Mouse (Mus musculus) hindbrain, embryonic 14.5 days (tissue): Measurements from ENCODE around the gene Pate2. TPM values are rescaled to one million over a fixed set of nuclear protein-coding genes. Genes with fewer than 3 reads are reported as not detected.
"Not testable (repeated sequence)": the region's sequence is repeated elsewhere in the genome, so short reads cannot be mapped to it uniquely, and the experiment has no call there.

Experiments
- ATAC-seq: fragments of 200-750 bp; cut with Nextera tagmentation; 2 replicates; pipeline ENCODE4 v1.8.0; 2017; ENCODE audit warnings: moderate number of reproducible peaks, mild to moderate bottlenecking, moderate TSS enrichment, moderate library complexity; ENCODE audit not compliant: low FRiP score
- DNase-seq: peaks from one replicate; pipeline ENCODE4 v3.0.0-alpha.2; 2015; ENCODE audit warnings: low spot score
- H3K27ac ChIP-seq: fragments of 300-500 bp; sonication (generic); 2 replicates; pipeline ENCODE4 v1.5.1; 2014; ENCODE audit warnings: mild to moderate bottlenecking, moderate library complexity
- H3K27me3 ChIP-seq: fragments of 300-500 bp; sonication (generic); 2 replicates; pipeline ENCODE4 v1.6.1; 2014; ENCODE audit warnings: mild to moderate bottlenecking, low read length, mixed read lengths; ENCODE audit not compliant: control insufficient read depth, insufficient read depth
- H3K36me3 ChIP-seq: fragments of 300-500 bp; sonication (generic); replicated peaks from 2 replicates; pipeline ENCODE4 v1.6.1; 2014; ENCODE audit not compliant: control insufficient read depth, insufficient read depth
- H3K4me1 ChIP-seq: fragments of 300-500 bp; sonication (generic); replicated peaks from 2 replicates; pipeline ENCODE4 v1.6.1; 2014; ENCODE audit warnings: antibody characterized with exemption, low read length, mixed read lengths; ENCODE audit not compliant: control insufficient read depth, insufficient read depth
- H3K4me2 ChIP-seq: fragments of 300-500 bp; sonication (generic); replicated peaks from 2 replicates; pipeline ENCODE4 v1.6.1; 2014; ENCODE audit warnings: mild to moderate bottlenecking, moderate library complexity
- H3K4me3 ChIP-seq: fragments of 300-500 bp; sonication (generic); replicated peaks from 2 replicates; pipeline ENCODE4 v1.5.1; 2014; ENCODE audit warnings: mild to moderate bottlenecking, low read length
- H3K9ac ChIP-seq: fragments of 300-500 bp; sonication (generic); 2 replicates; pipeline ENCODE4 v1.6.1; 2014
- H3K9me3 ChIP-seq: fragments of 300-500 bp; sonication (generic); 2 replicates; pipeline ENCODE4 v1.6.1; 2016; ENCODE audit warnings: low read length; ENCODE audit not compliant: control insufficient read depth
- WGBS: fragments of 180-500 bp; shearing (Covaris S2); extraction: QIAGEN DNeasy Blood & Tissue Kit; methylation state at CpG from one replicate; pipeline ENCODE4 v1.1.7; 2014; 5-methylcytosine and 5-hydroxymethylcytosine counted together
- polyA plus RNA-seq: library from polyadenylated mRNA; unstranded; fragments of >200 nt; fragmentation: Nextera tagmentation; extraction: Ambion mirVana; gene quantifications from 2 replicates; pipeline ENCODE4 v1.2.1, GENCODE M21; 2014

Gene Pate2
- polyA plus RNA-seq, 1 experiment from 2014 or later: 0.47 TPM

DNA sequence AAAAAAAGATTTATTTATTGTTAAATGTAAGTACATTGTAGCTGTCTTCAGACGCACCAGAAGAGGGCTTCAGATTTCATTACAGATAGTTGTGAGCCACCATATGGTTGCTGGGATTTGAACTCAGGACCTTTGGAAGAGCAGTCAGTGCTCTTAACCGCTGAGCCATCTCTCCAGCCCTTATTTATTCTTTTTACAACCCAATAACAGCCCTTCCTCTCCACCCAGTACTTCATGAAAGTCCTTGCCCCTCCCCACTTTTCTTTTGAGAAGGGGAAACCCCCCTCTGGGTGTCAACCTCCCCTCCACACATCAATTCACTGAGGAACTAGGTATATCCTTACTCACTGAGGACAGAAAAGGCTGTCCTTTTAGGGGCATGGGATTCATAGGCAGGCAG, 46.7 kb downstream of the Pate2 start:
- not testable (repeated sequence) for H3K4me2 ChIP-seq, ATAC-seq, H3K4me3 ChIP-seq, H3K9ac ChIP-seq, H3K9me3 ChIP-seq, DNase-seq, H3K27me3 ChIP-seq, H3K27ac ChIP-seq, H3K4me1 ChIP-seq, H3K36me3 ChIP-seq
- WGBS: 77% methylated on average over 2 of the region's 2 CpGs

DNA sequence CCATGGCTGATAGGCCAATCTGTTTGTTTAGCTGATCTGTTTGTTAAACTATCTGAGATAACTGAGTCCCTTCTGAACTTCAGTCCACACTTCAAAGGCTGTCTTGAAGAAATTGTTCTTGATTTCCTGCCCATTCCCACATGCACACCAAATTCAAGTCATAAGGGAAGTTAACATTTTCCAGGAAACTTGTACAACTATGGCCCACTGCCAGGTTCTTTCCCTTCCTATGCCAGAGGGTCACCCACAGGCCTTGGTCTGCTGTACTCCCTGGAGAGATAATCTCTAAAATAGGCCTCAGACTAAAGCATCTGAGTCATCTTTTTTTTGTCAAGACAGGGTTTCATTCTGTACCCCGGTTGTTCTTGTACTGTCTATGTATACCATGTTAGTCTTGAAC, 62.9 kb downstream of the Pate2 start:
- DNase-seq (no peak), ATAC-seq (no peak)
- Histone ChIP-seq H3K27ac (no peak overlapping the region), H3K27me3 (no peaks in the 10 kb centered on the region), H3K4me3 (no peak overlapping the region), H3K4me2 (no peak overlapping the region), H3K9me3 (no peaks in the 10 kb centered on the region), H3K36me3 (no peaks in the 10 kb centered on the region), H3K4me1 (no peaks in the 10 kb centered on the region), H3K9ac (no peak overlapping the region)
- WGBS: 94% methylated on average over 1 of the region's 1 CpGs

DNA sequence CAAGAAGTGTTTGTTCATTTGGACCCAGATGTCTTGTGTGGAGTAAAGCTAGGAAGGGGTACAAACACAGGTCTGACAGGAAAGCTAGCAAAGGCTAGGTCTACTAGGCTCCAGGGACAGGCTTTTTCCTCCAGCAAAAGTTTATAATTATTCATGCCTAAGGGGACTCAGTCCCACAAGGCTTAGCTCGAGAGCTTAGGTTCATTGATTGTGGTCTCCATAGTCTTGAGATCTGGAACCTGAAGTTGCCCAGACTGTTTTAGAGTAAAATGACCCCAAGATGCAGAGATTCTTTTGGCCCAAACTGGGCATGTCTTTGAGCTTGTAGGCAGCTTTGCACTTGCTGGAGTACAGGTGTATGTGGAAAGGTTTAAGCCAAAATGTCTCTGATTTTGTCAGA, 78.0 kb downstream of the Pate2 start, which contains the start of gene Pate3:
Gene Pate3, minus strand, starts transcription at position 101 of the 400 bp plus-strand sequence.
- no peak for DNase-seq
- H3K4me1 ChIP-seq: no peaks in the 10 kb centered on the region

DNA sequence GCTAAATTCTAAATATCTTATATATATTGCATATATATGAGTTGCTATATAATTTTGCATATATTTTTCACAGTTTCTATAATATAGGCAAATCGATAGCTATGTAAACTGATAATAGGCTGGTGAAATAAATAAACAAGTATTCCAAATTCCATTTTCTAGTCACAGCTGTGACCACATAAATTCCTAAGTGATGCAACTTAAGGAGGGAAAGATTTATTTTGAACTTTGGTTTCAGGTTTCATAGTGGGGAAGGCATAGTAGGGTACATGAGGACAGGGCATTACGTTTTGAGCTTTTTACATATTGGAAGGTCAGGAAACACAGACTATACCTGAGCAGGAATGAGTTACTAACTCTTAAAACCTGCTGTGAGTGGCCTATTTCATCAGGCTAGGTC, 103.5 kb downstream of the Pate2 start:
- Histone ChIP-seq H3K9me3 (0 out of 2 replicates have a peak, but pooled peaks cover 6% of the 10 kb centered on the region), H3K4me3 (no peak overlapping the region), H3K27ac (no peak overlapping the region), H3K27me3 (no peaks in the 10 kb centered on the region), H3K36me3 (no peaks in the 10 kb centered on the region), H3K4me1 (no peaks in the 10 kb centered on the region), H3K4me2 (no peak overlapping the region), H3K9ac (no peak overlapping the region)
- 90% methylated on average over 2 of the region's 2 CpGs for WGBS
- ATAC-seq: no peak
- no peak for DNase-seq

More for the DNA sequence above, 78.0 kb downstream of the Pate2 start, which contains the start of gene Pate3:
- Histone ChIP-seq H3K27ac (no peak within 1 kb of the TSS), H3K9me3 (no peaks in the 10 kb centered on the region), H3K4me2 (no peak within 1 kb of the TSS), H3K36me3 (no peaks in the 10 kb centered on the region), H3K9ac (no peak within 1 kb of the TSS), H3K27me3 (no peaks in the 10 kb centered on the region), H3K4me3 (no peak within 1 kb of the TSS)
- WGBS: 80% methylated on average over 1 of the region's 1 CpGs
- ATAC-seq: no peak

DNA sequence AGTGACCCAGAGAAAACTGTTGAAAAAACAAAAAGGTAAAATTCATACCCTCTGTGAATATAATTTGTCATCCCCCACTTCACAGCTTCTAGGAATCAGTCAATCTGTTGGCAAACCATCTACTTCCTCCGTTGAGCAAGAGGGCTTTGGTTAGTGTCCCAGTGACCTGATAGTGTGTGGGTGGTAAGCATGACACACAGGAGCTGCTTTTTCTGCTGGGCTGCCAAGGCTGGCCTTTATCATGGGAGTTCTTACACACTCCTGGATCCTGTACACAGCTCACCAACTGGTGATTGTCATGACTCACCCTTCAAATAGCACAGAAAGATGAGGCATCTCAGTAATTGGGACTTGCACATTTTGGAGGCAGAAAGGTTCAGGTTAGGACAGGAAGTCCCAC, 116.9 kb downstream of the Pate2 start, which contains the start of gene Pate1:
Gene Pate1, minus strand, starts transcription at position 378 of the 400 bp plus-strand sequence.
- H3K36me3 ChIP-seq: no peaks in the 10 kb centered on the region
- no peaks in the 10 kb centered on the region for H3K27me3 ChIP-seq
- ATAC-seq (no peak), DNase-seq (no peak)
- H3K9ac ChIP-seq: no peak within 1 kb of the TSS
- H3K4me2 ChIP-seq: no peak within 1 kb of the TSS
- WGBS: 62% methylated on average over 1 of the region's 1 CpGs
- no peak within 1 kb of the TSS for H3K4me3 ChIP-seq
- no peaks in the 10 kb centered on the region for H3K9me3 ChIP-seq
- no peaks in the 10 kb centered on the region for H3K4me1 ChIP-seq
- no peak within 1 kb of the TSS for H3K27ac ChIP-seq

DNA sequence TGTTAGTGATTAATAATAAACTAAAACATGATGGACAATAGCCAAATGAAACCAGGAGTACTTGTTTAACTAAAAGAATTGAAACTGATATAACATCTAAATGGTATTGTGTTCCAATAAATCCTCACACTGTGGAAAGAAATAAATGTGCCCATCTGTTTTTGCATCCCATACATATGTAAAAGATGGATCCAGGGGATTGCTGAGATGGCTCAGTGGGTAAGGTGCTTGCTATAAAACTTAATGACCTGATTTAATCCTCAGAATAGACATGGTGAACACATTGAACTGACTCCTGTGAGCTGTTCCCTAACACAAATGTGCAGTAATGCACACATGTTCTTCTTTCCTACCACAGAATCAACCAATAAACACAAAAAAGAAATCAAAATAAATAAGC, 121.8 kb downstream of the Pate2 start:
- H3K27me3 ChIP-seq: no peaks in the 10 kb centered on the region
- no peaks in the 10 kb centered on the region for H3K36me3 ChIP-seq
- H3K27ac ChIP-seq: no peak overlapping the region
- no peak overlapping the region for H3K4me3 ChIP-seq
- no peak overlapping the region for H3K4me2 ChIP-seq
- H3K4me1 ChIP-seq: no peaks in the 10 kb centered on the region
- no peak for DNase-seq
- no peak overlapping the region for H3K9ac ChIP-seq
- no peak for ATAC-seq
- H3K9me3 ChIP-seq: peaks cover 5% of the 10 kb centered on the region; the same call in 1 of the 2 replicates

DNA sequence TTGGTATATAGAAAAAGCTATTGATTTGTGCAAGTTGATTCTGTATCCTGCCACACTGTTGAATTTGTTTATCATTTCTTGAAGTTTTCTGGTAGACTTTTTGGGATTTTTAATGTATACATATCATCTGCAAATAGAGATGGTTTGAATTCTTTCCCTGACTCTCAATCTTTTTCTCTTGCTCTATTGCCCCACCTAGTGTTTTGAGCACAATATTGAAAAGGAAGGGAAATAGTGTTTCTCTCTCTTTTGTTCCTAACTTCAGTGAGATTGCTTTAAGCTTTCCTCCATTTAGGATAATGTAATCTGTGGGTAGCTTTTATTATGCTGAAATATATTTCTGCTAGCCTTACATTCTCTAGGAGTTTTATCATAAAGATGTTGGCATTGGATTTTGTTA, 137.2 kb downstream of the Pate2 start:
- Histone ChIP-seq H3K27me3 (no peaks in the 10 kb centered on the region), H3K4me1 (no peaks in the 10 kb centered on the region), H3K27ac (no peak overlapping the region), H3K36me3 (no peaks in the 10 kb centered on the region), H3K9ac (no peak overlapping the region), H3K4me2 (no peak overlapping the region), H3K4me3 (no peak overlapping the region), H3K9me3 (no peaks in the 10 kb centered on the region)
- ATAC-seq (no peak), DNase-seq (no peak)

Other genes starting within 250 kb of the Pate2 start
- 3.1 and 5.0 TPM in 2 replicates for gene Cdon, start 149.2 kb upstream of the Pate2 start, polyA plus RNA-seq
- gene Gm1113, start 52.0 kb upstream of the Pate2 start, polyA plus RNA-seq: not detected in 2 replicates
- gene Ddx25, start 11.8 kb upstream of the Pate2 start, polyA plus RNA-seq: 29.3 and 31.8 TPM in 2 replicates
- gene Pus3, start 11.7 kb upstream of the Pate2 start, polyA plus RNA-seq: 15.6 and 19.1 TPM in 2 replicates
- 14.4 and 18.2 TPM in 2 replicates for gene Hyls1, start 114 bp downstream of the Pate2 start, polyA plus RNA-seq
- not detected in 2 replicates for gene Pate4, start 41.7 kb downstream of the Pate2 start, polyA plus RNA-seq
- not detected in 2 replicates for gene Pate3, start 77.9 kb downstream of the Pate2 start, polyA plus RNA-seq
- gene Pate1, start 117.1 kb downstream of the Pate2 start, polyA plus RNA-seq: not detected in 2 replicates
- not detected in 2 replicates for gene Gm17677, start 170.8 kb downstream of the Pate2 start, polyA plus RNA-seq
- not detected in 2 replicates for gene Gm17727, start 207.8 kb downstream of the Pate2 start, polyA plus RNA-seq
- not detected in 2 replicates for gene Gm27235, start 219.8 kb downstream of the Pate2 start, polyA plus RNA-seq
- gene D730048I06Rik, start 219.8 kb downstream of the Pate2 start, polyA plus RNA-seq: not detected in 2 replicates